Mouse (Mus musculus): Measurements from ENCODE around the gene Bicra. TPM values are rescaled to one million over a fixed set of nuclear protein-coding genes. Genes with fewer than 3 reads are reported as not detected.

The Bicra gene
- polyA plus RNA-seq, 1 experiment from 2014 or later: 1.9 TPM

DNA sequence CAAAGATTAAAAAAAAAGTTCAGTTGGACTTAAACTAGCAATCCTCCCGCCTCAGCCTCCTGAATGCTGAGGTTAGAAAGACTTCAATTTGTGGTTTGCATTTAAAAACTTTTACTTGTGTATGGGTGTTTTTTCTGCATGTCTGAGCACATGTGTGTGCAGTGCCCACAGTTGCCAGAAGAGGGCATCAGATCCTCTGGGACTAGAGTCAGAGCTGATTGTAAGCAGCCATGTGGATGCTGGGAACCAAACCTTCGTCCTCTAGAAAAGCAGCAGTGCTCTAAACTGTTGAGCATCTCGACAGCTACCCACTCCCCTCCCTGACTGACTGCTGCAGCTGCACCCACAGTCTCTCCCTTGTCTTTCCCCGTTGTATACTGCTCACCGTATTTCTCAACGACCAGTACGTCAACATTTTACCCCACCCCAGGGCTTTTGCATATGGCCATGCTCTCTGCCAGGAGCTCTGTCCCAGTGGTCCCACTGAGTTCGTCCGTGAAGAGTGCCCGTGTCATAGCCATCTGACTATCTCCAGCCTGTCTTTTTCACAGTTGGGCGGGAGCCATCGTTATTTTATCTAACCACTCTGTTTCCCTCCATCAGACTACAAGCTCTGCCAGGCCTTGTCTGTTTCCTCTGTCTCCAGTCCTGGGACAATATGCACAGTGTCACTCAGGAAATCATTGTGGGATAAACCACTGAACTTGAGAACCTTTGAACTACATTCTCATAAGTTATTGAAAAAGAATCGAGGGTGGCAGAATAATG is 94.2 kb downstream of the Bicra start:
- Histone ChIP-seq H3K4me3 (ENCODE audit: low read depth, low read length) (no peak overlapping the region), H3K27me3 (ENCODE audit: control insufficient read depth, insufficient read depth, low read depth, low read length) (peaks cover 3% of the 10 kb centered on the region; the same call in 1 of the 2 replicates), H3K9me3 (replicated peaks; ENCODE audit: control insufficient read depth, low read length) (no peaks in the 10 kb centered on the region), H3K9ac (ENCODE audit: low read depth, low read length) (no peak overlapping the region), H3K27ac (ENCODE audit: low read length) (no peak overlapping the region; the same call in 1 of the 2 replicates), H3K36me3 (ENCODE audit: control insufficient read depth, insufficient read depth) (no peaks in the 10 kb centered on the region), H3K4me2 (ENCODE audit: low read depth, low read length) (no peak overlapping the region), H3K4me1 (ENCODE audit: control insufficient read depth, low read depth, low read length) (peaks cover 55% of the 10 kb centered on the region)
- no peak for ATAC-seq (ENCODE audit: low read depth)
- WGBS (ENCODE audit: insufficient replicate concordance): 41% methylated on average over 13 of the region's 13 CpGs

DNA sequence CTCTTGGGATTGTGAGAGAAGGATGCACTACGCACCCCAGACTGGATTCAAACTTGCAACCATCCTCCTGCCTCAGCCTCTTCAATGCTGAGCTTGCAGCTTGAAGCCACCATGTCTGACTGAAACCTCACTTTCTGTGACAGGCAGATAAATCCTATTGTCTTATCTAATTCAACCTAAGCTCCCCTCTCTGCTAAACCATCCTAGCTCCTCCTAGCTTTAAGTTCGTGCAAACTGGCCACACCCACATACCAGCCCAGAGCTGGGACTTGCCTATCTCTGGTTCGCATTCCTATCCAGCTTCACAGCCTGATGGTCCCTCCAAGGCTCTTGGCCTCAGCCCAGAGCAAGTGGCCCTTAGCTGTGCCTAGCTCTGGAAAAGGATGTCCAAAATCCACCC is 95.3 kb downstream of the Bicra start:
- 23% methylated on average over 3 of the region's 3 CpGs for WGBS (ENCODE audit: insufficient replicate concordance)
- H3K4me1 ChIP-seq (ENCODE audit: control insufficient read depth, low read depth, low read length): peaks cover 64% of the 10 kb centered on the region
- H3K9me3 ChIP-seq (replicated peaks; ENCODE audit: control insufficient read depth, low read length): no peaks in the 10 kb centered on the region
- H3K27me3 ChIP-seq (ENCODE audit: control insufficient read depth, insufficient read depth, low read depth, low read length): peaks cover 3% of the 10 kb centered on the region; the same call in 1 of the 2 replicates
- no peak overlapping the region for H3K4me2 ChIP-seq (ENCODE audit: low read depth, low read length)
- peak overlapping the region; percentile 57 for H3K27ac ChIP-seq (ENCODE audit: low read length)
- no peak overlapping the region for H3K4me3 ChIP-seq (ENCODE audit: low read depth, low read length)
- no peak overlapping the region for H3K9ac ChIP-seq (ENCODE audit: low read depth, low read length)
- ATAC-seq (ENCODE audit: low read depth): peak; percentile 78
- H3K36me3 ChIP-seq (ENCODE audit: control insufficient read depth, insufficient read depth): no peaks in the 10 kb centered on the region

DNA sequence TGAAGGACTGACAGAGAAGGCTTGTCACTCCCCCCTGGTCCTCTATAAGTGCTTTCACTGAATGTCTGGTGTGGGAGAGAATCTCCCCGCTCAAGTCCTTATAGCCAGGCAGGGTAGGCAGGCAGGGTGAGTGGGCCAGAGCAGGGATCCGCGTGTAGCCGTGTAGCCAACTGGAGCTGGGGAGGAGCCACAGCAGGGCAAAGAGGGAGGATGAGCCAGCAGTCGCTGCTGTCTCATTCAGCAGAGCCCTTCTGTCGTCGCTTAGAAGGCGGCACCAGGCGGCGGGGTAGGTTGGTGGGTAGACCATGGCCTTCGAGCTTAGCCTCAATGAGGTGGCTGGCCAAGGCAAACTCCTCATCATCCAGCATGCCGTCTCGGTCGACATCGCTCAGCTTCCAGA is 97.7 kb downstream of the Bicra start:
- H3K4me3 ChIP-seq (ENCODE audit: low read depth, low read length): no peak overlapping the region
- no peak overlapping the region for H3K4me2 ChIP-seq (ENCODE audit: low read depth, low read length)
- 83% methylated on average over 15 of the region's 15 CpGs for WGBS (ENCODE audit: insufficient replicate concordance)
- no peak for ATAC-seq (ENCODE audit: low read depth)
- no peak overlapping the region for H3K27ac ChIP-seq (ENCODE audit: low read length)
- no peaks in the 10 kb centered on the region for H3K9me3 ChIP-seq (replicated peaks; ENCODE audit: control insufficient read depth, low read length)
- peaks cover 3% of the 10 kb centered on the region; the same call in 1 of the 2 replicates for H3K27me3 ChIP-seq (ENCODE audit: control insufficient read depth, insufficient read depth, low read depth, low read length)
- peaks cover 69% of the 10 kb centered on the region for H3K4me1 ChIP-seq (ENCODE audit: control insufficient read depth, low read depth, low read length)
- H3K9ac ChIP-seq (ENCODE audit: low read depth, low read length): no peak overlapping the region
- H3K36me3 ChIP-seq (ENCODE audit: control insufficient read depth, insufficient read depth): no peaks in the 10 kb centered on the region

DNA sequence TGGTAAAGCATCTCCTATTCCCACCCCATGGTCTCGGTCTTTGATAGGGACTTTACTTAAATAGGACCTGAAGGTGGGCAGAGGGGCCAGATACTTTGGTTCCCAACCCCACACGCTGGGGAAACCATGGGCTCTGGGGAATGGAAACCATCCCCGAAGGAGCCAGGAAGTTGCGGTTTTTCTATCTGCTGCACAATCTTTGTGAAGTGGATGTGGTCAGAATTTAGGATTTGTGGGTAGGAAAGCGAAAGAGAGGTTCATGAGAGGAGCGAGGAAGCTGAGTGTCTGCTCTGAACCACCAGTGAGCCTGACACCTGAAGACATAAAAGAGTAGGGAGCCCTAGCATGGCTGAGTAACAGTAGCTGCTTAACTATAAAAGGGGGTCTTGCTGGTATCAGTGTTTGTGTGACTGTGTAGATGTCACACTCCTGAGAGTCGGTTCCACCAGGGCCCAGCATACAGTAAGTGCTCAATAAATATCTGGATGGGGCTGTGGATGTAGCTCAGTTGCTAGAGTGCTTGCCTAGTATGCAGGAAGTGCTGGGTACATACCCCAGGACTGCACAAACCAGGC is 98.4 kb downstream of the Bicra start:
- Histone ChIP-seq H3K4me1 (ENCODE audit: control insufficient read depth, low read depth, low read length) (peaks cover 69% of the 10 kb centered on the region), H3K27ac (ENCODE audit: low read length) (no peak overlapping the region), H3K27me3 (ENCODE audit: control insufficient read depth, insufficient read depth, low read depth, low read length) (peaks cover 3% of the 10 kb centered on the region; the same call in 1 of the 2 replicates), H3K9me3 (replicated peaks; ENCODE audit: control insufficient read depth, low read length) (no peaks in the 10 kb centered on the region), H3K36me3 (ENCODE audit: control insufficient read depth, insufficient read depth) (peaks cover 1% of the 10 kb centered on the region; the same call in 1 of the 2 replicates), H3K4me2 (ENCODE audit: low read depth, low read length) (0 out of 2 replicates have a peak overlapping the region, but pooled peaks have one; percentile 65), H3K4me3 (ENCODE audit: low read depth, low read length) (no peak overlapping the region), H3K9ac (ENCODE audit: low read depth, low read length) (no peak overlapping the region)
- WGBS (ENCODE audit: insufficient replicate concordance): 44% methylated on average over 7 of the region's 7 CpGs
- ATAC-seq (ENCODE audit: low read depth): no peak

DNA sequence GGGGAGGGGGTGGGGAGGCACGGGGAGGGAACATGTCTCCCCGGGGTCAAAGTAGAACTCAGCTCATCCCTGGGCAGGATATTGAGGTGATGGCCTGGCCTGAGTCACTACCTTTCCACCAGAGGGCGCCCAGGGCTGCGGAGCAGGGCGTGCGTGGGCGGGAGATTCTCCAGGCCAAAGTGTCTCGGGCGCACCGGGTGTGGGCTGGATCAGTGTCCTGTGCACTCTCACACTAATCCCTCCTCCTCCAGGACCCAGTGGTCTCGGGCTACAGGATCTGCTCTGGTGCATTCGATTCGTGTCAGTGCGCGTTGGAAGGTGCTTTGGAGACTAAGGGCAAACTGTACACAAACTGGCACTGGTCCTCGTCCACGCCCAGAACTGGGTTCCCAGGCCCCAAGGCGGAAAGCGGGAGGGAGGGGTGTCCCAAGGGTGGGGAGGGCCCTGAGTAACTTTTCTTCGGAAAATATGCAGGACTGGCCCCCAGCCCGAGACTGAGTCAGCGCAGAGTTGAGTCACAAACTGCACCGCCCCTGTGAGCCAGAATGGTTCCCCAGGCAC is 99.3 kb downstream of the Bicra start:
- WGBS (ENCODE audit: insufficient replicate concordance): 2% methylated on average over 23 of the region's 23 CpGs

DNA sequence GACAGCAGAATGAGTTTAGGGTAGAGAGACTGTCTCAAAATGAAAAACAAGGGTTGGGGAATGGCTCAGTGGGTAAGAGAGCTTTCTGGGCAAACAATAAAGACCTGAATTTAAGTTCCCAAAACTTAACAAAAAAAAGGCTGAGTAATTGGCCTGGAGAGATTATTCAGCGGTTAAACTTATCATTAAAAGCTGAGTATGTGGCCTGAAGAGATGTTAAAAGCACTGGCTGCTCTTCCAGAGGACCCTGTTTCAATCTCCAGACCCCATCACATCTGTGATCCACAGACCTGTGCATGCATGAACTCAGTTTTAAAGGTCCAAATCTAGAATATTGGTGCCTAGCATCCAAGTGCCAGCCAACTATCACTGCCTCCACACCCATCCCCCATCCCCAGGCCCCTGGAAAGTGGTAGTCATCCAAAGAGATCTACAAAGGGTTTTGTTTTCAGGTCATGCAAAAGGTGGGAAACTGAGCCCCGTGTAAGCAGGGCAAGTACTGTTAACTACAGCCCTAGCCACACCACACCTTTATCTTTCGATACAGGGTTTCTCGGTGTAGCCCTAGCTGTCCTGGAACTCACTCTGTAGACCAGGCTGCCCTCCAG is 100.0 kb downstream of the Bicra start:
- Histone ChIP-seq H3K9me3 (replicated peaks; ENCODE audit: control insufficient read depth, low read length) (no peaks in the 10 kb centered on the region), H3K36me3 (ENCODE audit: control insufficient read depth, insufficient read depth) (peaks cover 11% of the 10 kb centered on the region), H3K4me3 (ENCODE audit: low read depth, low read length) (no peak overlapping the region), H3K9ac (ENCODE audit: low read depth, low read length) (no peak overlapping the region; the same call in 1 of the 2 replicates), H3K27ac (ENCODE audit: low read length) (peak overlapping the region; percentile 65), H3K4me1 (ENCODE audit: control insufficient read depth, low read depth, low read length) (peaks cover 57% of the 10 kb centered on the region), H3K27me3 (ENCODE audit: control insufficient read depth, insufficient read depth, low read depth, low read length) (peaks cover 3% of the 10 kb centered on the region; the same call in 1 of the 2 replicates), H3K4me2 (ENCODE audit: low read depth, low read length) (peak overlapping the region; percentile 65)
- WGBS (ENCODE audit: insufficient replicate concordance): 21% methylated on average over 4 of the region's 4 CpGs
- no peak for ATAC-seq (ENCODE audit: low read depth)

More for the DNA sequence above, 99.3 kb downstream of the Bicra start:
- H3K4me3 ChIP-seq (ENCODE audit: low read depth, low read length): peak overlapping the region; percentile 44
- H3K27ac ChIP-seq (ENCODE audit: low read length): peak overlapping the region; percentile 65
- peaks cover 3% of the 10 kb centered on the region; the same call in 1 of the 2 replicates for H3K27me3 ChIP-seq (ENCODE audit: control insufficient read depth, insufficient read depth, low read depth, low read length)
- peaks cover 10% of the 10 kb centered on the region for H3K36me3 ChIP-seq (ENCODE audit: control insufficient read depth, insufficient read depth)
- H3K9me3 ChIP-seq (replicated peaks; ENCODE audit: control insufficient read depth, low read length): no peaks in the 10 kb centered on the region
- peak overlapping the region; percentile 65 for H3K4me2 ChIP-seq (ENCODE audit: low read depth, low read length)
- H3K9ac ChIP-seq (ENCODE audit: low read depth, low read length): peak overlapping the region; percentile 63
- H3K4me1 ChIP-seq (ENCODE audit: control insufficient read depth, low read depth, low read length): peaks cover 62% of the 10 kb centered on the region
- peak; percentile 60 for ATAC-seq (ENCODE audit: low read depth)

DNA sequence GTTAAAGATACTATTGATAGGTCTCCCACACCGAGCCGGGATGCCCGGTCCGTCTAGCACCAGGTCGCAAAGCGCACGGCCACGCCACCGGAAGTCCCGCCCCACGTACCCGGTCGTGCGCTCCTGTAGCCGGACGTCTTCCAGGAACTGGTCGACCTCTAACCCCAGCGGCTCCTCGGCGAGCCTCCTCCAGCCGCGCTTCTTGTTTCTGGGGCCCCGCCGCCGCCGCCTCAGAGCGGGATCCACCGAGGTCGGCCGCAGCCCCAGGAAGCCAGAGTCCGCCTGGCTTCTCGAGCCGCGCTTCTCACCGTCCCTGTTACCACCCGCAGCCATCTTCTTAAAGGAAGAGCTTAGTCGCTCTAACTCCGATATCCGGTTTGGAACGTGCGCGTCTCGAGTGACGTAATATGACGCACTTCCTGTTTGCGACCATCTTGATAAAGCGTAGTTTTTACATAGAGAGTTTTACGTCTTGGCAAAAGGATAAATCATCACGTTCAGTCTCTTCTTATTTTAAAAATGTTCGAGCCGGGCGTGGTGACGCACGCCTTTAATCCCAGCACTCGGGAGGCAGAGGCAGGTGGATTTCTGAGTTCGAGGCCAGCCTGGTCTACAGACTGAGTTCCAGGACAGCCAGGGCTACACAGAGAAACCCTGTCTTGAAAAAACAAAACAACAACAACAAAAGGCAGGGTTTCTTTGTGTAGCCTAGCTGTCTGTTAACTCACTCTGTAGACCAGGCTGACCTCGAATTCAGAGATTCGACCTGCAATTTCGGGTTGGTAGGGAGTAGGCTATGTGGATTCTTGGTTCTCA is 101.8 kb downstream of the Bicra start, which contains the start of gene Nop53:
Gene Nop53 (minus strand): TSS at position 354 of the 816 bp plus-strand sequence.
- Histone ChIP-seq H3K9me3 (replicated peaks; ENCODE audit: control insufficient read depth, low read length) (no peaks in the 10 kb centered on the region), H3K4me3 (ENCODE audit: low read depth, low read length) (peak within 1 kb of the TSS; percentile 85), H3K9ac (ENCODE audit: low read depth, low read length) (peak within 1 kb of the TSS; percentile 85), H3K27me3 (ENCODE audit: control insufficient read depth, insufficient read depth, low read depth, low read length) (peaks cover 2% of the 10 kb centered on the region; the same call in 1 of the 2 replicates), H3K4me2 (ENCODE audit: low read depth, low read length) (peak within 1 kb of the TSS; percentile 67), H3K27ac (ENCODE audit: low read length) (peak within 1 kb of the TSS; percentile 94), H3K36me3 (ENCODE audit: control insufficient read depth, insufficient read depth) (peaks cover 28% of the 10 kb centered on the region), H3K4me1 (ENCODE audit: control insufficient read depth, low read depth, low read length) (peaks cover 43% of the 10 kb centered on the region)
- 2% methylated on average over 59 of the region's 59 CpGs for WGBS (ENCODE audit: insufficient replicate concordance)
- ATAC-seq (ENCODE audit: low read depth): peak; percentile 90

DNA sequence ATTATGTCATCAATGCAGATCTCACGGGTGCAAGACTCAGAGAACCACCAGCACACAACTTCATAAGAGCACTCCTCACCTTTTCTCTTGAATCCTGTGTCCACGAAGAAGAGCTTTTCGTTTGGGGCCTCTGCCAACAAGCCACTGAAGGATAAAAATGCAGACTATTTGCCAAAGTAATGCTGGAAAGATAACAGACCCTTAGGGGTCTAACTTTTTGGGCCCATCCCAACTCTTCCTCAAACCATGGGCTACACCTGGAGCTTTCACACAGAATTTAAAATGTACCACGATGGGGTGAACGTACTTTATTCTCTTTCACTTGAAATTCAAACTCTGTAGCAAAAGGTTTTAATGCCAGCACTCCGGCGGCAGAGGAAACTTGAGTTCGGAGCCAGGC is 102.5 kb downstream of the Bicra start:
- Histone ChIP-seq H3K4me2 (ENCODE audit: low read depth, low read length) (peak overlapping the region; percentile 67), H3K9me3 (replicated peaks; ENCODE audit: control insufficient read depth, low read length) (no peaks in the 10 kb centered on the region), H3K9ac (ENCODE audit: low read depth, low read length) (peak overlapping the region; percentile 85), H3K27me3 (ENCODE audit: control insufficient read depth, insufficient read depth, low read depth, low read length) (no peaks in the 10 kb centered on the region), H3K4me1 (ENCODE audit: control insufficient read depth, low read depth, low read length) (peaks cover 37% of the 10 kb centered on the region), H3K27ac (ENCODE audit: low read length) (peak overlapping the region; percentile 94; the same call in 1 of the 2 replicates), H3K4me3 (ENCODE audit: low read depth, low read length) (peak overlapping the region; percentile 85), H3K36me3 (ENCODE audit: control insufficient read depth, insufficient read depth) (peaks cover 34% of the 10 kb centered on the region)
- ATAC-seq (ENCODE audit: low read depth): no peak
- WGBS (ENCODE audit: insufficient replicate concordance): 2% methylated on average over 8 of the region's 8 CpGs

Data from liver, embryonic 16.5 days (tissue).